14 mouse cellular contexts compared by ENCODE assay signal in genomic region chr7:90033086-90033485, GRCm38 (mm10). TPM values are rescaled to one million over a fixed set of nuclear protein-coding genes. Genes with fewer than 3 reads are reported as not detected.
DNase-seq lines count a peak whose midpoint lies in the region; ATAC-seq and TF ChIP-seq lines count a peak whose summit lies in the region.
"Had no signal": no experiment of that assay in that cellular context is flagged by ENCODE, and none has a peak within 500 bp of the region (broad histone marks: within the 10 kb centered on the region; RNA-seq: fewer than 3 reads in every experiment).

No protein-coding gene starts in this region.

- H3K4me2 ChIP-seq in heart, embryonic 13.5 days, result no peak overlapping the region
- H3K4me2 ChIP-seq in liver, embryonic 16.5 days (ENCODE audit: low read depth, low read length), result no peak overlapping the region
- H3K4me2 ChIP-seq: liver, embryonic 13.5 days; midbrain, embryonic 15.5 days had no signal

- H3K27ac ChIP-seq in heart, embryonic 13.5 days (replicated peaks), result peak overlapping the region; percentile 63
- peak overlapping the region; percentile 22 for H3K27ac ChIP-seq in liver, embryonic 16.5 days (ENCODE audit: low read length)
- H3K27ac ChIP-seq in brown adipose tissue, adult 24 weeks (replicated peaks; ENCODE audit: low read depth, low read length), result peak overlapping the region; percentile 69
- peak overlapping the region; percentile 73 for H3K27ac ChIP-seq in embryonic fibroblast, embryonic 13.5 days (ENCODE audit: insufficient read depth, low read length)
- H3K27ac ChIP-seq: liver, embryonic 13.5 days; midbrain, embryonic 15.5 days had no signal

- no peak overlapping the region for H3K4me3 ChIP-seq in heart, embryonic 13.5 days
- H3K4me3 ChIP-seq in liver, embryonic 16.5 days (ENCODE audit: low read depth, low read length), result no peak overlapping the region
- H3K4me3 ChIP-seq in brown adipose tissue, adult 24 weeks (ENCODE audit: insufficient read depth, low read depth, low read length), result no peak overlapping the region
- no peak overlapping the region for H3K4me3 ChIP-seq in embryonic fibroblast, embryonic 13.5 days (ENCODE audit: insufficient read depth, low read length)
- H3K4me3 ChIP-seq: liver, embryonic 13.5 days; midbrain, embryonic 15.5 days had no signal

- ATAC-seq in heart, embryonic 13.5 days (ENCODE audit: extremely low read depth, insufficient number of reproducible peaks, low FRiP score, low TSS enrichment), result no peak
- ATAC-seq in liver, embryonic 16.5 days (ENCODE audit: low read depth), result no peak
- ATAC-seq: inflammation-experienced regulatory T-cells, adult 6 months; midbrain, embryonic 15.5 days had no signal

- H3K4me1 ChIP-seq in heart, embryonic 13.5 days, result peaks cover 45% of the 10 kb centered on the region
- peaks cover 15% of the 10 kb centered on the region for H3K4me1 ChIP-seq in liver, embryonic 16.5 days (ENCODE audit: control insufficient read depth, low read depth, low read length)
- H3K4me1 ChIP-seq in brown adipose tissue, adult 24 weeks (ENCODE audit: control insufficient read depth, insufficient read depth, insufficient read length, low read length), result peaks cover 24% of the 10 kb centered on the region
- H3K4me1 ChIP-seq in embryonic fibroblast, embryonic 13.5 days (ENCODE audit: control insufficient read depth, insufficient read depth, low read length), result peaks cover 25% of the 10 kb centered on the region

- TF ChIP-seq POLR2A in embryonic fibroblast, embryonic 13.5 days (IDR thresholded peaks at IDR 0.05; ENCODE audit: low read depth, low read length), result no peak

- WGBS in heart, embryonic 13.5 days, result 88% methylated on average over 2 of the region's 2 CpGs
- WGBS in liver, embryonic 16.5 days (ENCODE audit: insufficient replicate concordance), result 92% methylated on average over 2 of the region's 2 CpGs

- H3K9ac ChIP-seq in heart, embryonic 13.5 days, result no peak overlapping the region
- H3K9ac ChIP-seq in liver, embryonic 16.5 days (ENCODE audit: low read depth, low read length), result no peak overlapping the region
- H3K9ac ChIP-seq: liver, embryonic 13.5 days; midbrain, embryonic 15.5 days had no signal

- DNase-seq in heart, adult 8-10 months (ENCODE audit: low spot score), result no peak
- DNase-seq in liver, result no peak
- no peak for DNase-seq in Muller cell, postnatal 12 days (ENCODE audit: inconsistent ontology term)
- DNase-seq: adrenal gland, adult 8-10 months; cerebellum, adult 8-10 months; embryo, embryonic 11 days; gastrocnemius, postnatal 14 days; liver, embryonic 13.5 days had no signal

- H3K27me3 ChIP-seq in heart, embryonic 13.5 days (replicated peaks), result no peaks in the 10 kb centered on the region
- no peaks in the 10 kb centered on the region; the same call in 1 of the 2 replicates for H3K27me3 ChIP-seq in liver, embryonic 16.5 days (ENCODE audit: control insufficient read depth, insufficient read depth, low read depth, low read length)
- H3K27me3 ChIP-seq: midbrain, embryonic 15.5 days had no signal

- H3K9me3 ChIP-seq in heart, embryonic 13.5 days, result no peaks in the 10 kb centered on the region
- no peaks in the 10 kb centered on the region for H3K9me3 ChIP-seq in liver, embryonic 16.5 days (replicated peaks; ENCODE audit: control insufficient read depth, low read length)
- H3K9me3 ChIP-seq: liver, embryonic 13.5 days; midbrain, embryonic 15.5 days had no signal

- TF ChIP-seq CTCF in embryonic fibroblast, embryonic 13.5 days (IDR thresholded peaks at IDR 0.05; ENCODE audit: borderline replicate concordance, insufficient read depth, low read length), result no peak

- H3K36me3 ChIP-seq in heart, embryonic 13.5 days, result no peaks in the 10 kb centered on the region
- H3K36me3 ChIP-seq in liver, embryonic 16.5 days (ENCODE audit: control insufficient read depth, insufficient read depth), result no peaks in the 10 kb centered on the region
- H3K36me3 ChIP-seq: liver, embryonic 13.5 days; midbrain, embryonic 15.5 days had no signal

RNA-seq across cellular contexts. Expression of gene Eed, which starts 52.3 kb away (rescaled TPM):
- 42.0 and 45.5 TPM in 2 replicates for polyA plus RNA-seq in heart, embryonic 13.5 days (2015; fragmentation: Nextera tagmentation; extraction: Ambion mirVana)
- total RNA-seq in heart, adult 8-10 months (2022), result 10 to 100 TPM; 20.6 to 29.7 (median 25.5) TPM
- 25.7 and 26.2 TPM in 2 replicates for polyA plus RNA-seq in liver, embryonic 16.5 days (2015; fragmentation: Nextera tagmentation; extraction: Ambion mirVana)
- 29.0 and 39.6 TPM in 2 replicates for polyA plus RNA-seq in brown adipose tissue, adult 24 weeks (2012; ENCODE audit: insufficient read depth, insufficient read length, missing spikeins)
- polyA plus RNA-seq in embryonic fibroblast, embryonic 13.5 days (2011; ENCODE audit: insufficient read length, low read depth, missing spikeins), result 106 and 119 TPM in 2 replicates

Comparison
In these comparisons a context has a peak if more than half of its experiments do, and no peak if none do; other contexts are left out.
1. H3K27ac ChIP-seq: peak in every context shown above with its lines; median percentile 73 in embryonic fibroblast, embryonic 13.5 days; 69 in brown adipose tissue, adult 24 weeks; 63 in heart, embryonic 13.5 days; 22 in liver, embryonic 16.5 days.